Mouse (Mus musculus) forebrain, embryonic 13.5 days (tissue): ENCODE data around the gene Pcsk6. TPM values are rescaled to one million over a fixed set of nuclear protein-coding genes. Genes with fewer than 3 reads are reported as not detected.
"Not testable (repeated sequence)": the region's sequence is repeated elsewhere in the genome, so short reads cannot be mapped to it uniquely, and the experiment has no call there.

Source experiments
- ATAC-seq: fragments of 200-750 bp; cut with Nextera tagmentation; 2 replicates; pipeline ENCODE4 v1.8.0; 2017
- H3K27ac ChIP-seq: fragments of 300-500 bp; sonication (generic); 2 replicates; pipeline ENCODE4 v1.5.1; 2015; ENCODE audit warnings: inconsistent platforms, mild to moderate bottlenecking, moderate library complexity
- H3K27me3 ChIP-seq: fragments of 300-500 bp; sonication (generic); 2 replicates; pipeline ENCODE4 v1.6.1; 2015; ENCODE audit warnings: mild to moderate bottlenecking, inconsistent platforms
- H3K36me3 ChIP-seq: fragments of 300-500 bp; sonication (generic); 2 replicates; pipeline ENCODE4 v1.6.1; 2015; ENCODE audit warnings: mild to moderate bottlenecking, inconsistent platforms; ENCODE audit not compliant: poor library complexity, severe bottlenecking
- H3K4me1 ChIP-seq: fragments of 300-500 bp; sonication (generic); 2 replicates; pipeline ENCODE4 v1.6.1; 2015; ENCODE audit warnings: inconsistent platforms
- H3K4me2 ChIP-seq: fragments of 300-500 bp; sonication (generic); 2 replicates; pipeline ENCODE4 v1.6.1; 2015; ENCODE audit warnings: inconsistent platforms, mild to moderate bottlenecking, moderate library complexity
- H3K4me3 ChIP-seq: fragments of 300-500 bp; sonication (generic); 2 replicates; pipeline ENCODE4 v1.5.1; 2015; ENCODE audit warnings: mild to moderate bottlenecking, inconsistent platforms
- H3K9ac ChIP-seq: fragments of 300-500 bp; sonication (generic); 2 replicates; pipeline ENCODE4 v1.6.1; 2015; ENCODE audit warnings: mild to moderate bottlenecking, inconsistent platforms
- H3K9me3 ChIP-seq: fragments of 300-500 bp; sonication (generic); replicated peaks from 2 replicates; pipeline ENCODE4 v1.6.1; 2016; ENCODE audit warnings: inconsistent platforms
- WGBS: fragments of 180-500 bp; shearing (Covaris S2); methylation state at CpG from one replicate; pipeline ENCODE4 v1.1.7; 2015; 5-methylcytosine and 5-hydroxymethylcytosine counted together
- polyA plus RNA-seq: library from polyadenylated mRNA; unstranded; fragments of >200 nt; fragmentation: Nextera tagmentation; extraction: Ambion mirVana; gene quantifications from 2 replicates; pipeline ENCODE4 v1.2.1, GENCODE M21; 2015

Gene Pcsk6
- polyA plus RNA-seq, 1 experiment from 2014 or later = 1.1 TPM

GRCm38 (mm10) chr7:66048446-66049230 is 187.1 kb downstream of the Pcsk6 start:
- no peak for ATAC-seq

GRCm38 (mm10) chr7:66053946-66054483 is 192.5 kb downstream of the Pcsk6 start:
- no peak for ATAC-seq
- Histone ChIP-seq H3K4me3 (no peak overlapping the region), H3K9me3 (no peaks in the 10 kb centered on the region), H3K9ac (no peak overlapping the region), H3K4me1 (no peaks in the 10 kb centered on the region), H3K36me3 (no peaks in the 10 kb centered on the region), H3K27me3 (no peaks in the 10 kb centered on the region), H3K4me2 (no peak overlapping the region), H3K27ac (no peak overlapping the region)
- 91% methylated on average over 4 of the region's 4 CpGs for WGBS

More at GRCm38 (mm10) chr7:66048446-66049230, 187.1 kb downstream of the Pcsk6 start:
- H3K4me2 ChIP-seq = no peak overlapping the region
- no peak overlapping the region for H3K27ac ChIP-seq
- H3K4me1 ChIP-seq = peaks cover 16% of the 10 kb centered on the region
- WGBS = 79% methylated on average over 12 of the region's 12 CpGs
- no peaks in the 10 kb centered on the region for H3K9me3 ChIP-seq
- H3K36me3 ChIP-seq = no peaks in the 10 kb centered on the region
- no peaks in the 10 kb centered on the region; the same call in 1 of the 2 replicates for H3K27me3 ChIP-seq
- H3K4me3 ChIP-seq = no peak overlapping the region
- no peak overlapping the region for H3K9ac ChIP-seq

- H3K4me2 ChIP-seq, ATAC-seq, H3K9ac ChIP-seq, H3K27ac ChIP-seq, H3K4me3 ChIP-seq, H3K36me3 ChIP-seq, H3K27me3 ChIP-seq, H3K9me3 ChIP-seq, H3K4me1 ChIP-seq: not testable (repeated sequence)
- 8% methylated on average over 2 of the region's 2 CpGs for WGBS
Measured at GRCm38 (mm10) chr7:66055356-66055755, 193.8 kb downstream of the Pcsk6 start.

GRCm38 (mm10) chr7:66058703-66059102 is 197.2 kb downstream of the Pcsk6 start, which contains the start of gene Snrpa1:
Snrpa1 (plus strand) TSS chr7:66059003.
- H3K9me3 ChIP-seq = no peaks in the 10 kb centered on the region
- H3K36me3 ChIP-seq = peaks cover 12% of the 10 kb centered on the region
- no peak within 1 kb of the TSS for H3K27ac ChIP-seq
- peak within 1 kb of the TSS; percentile 94 for H3K4me2 ChIP-seq
- ATAC-seq = no peak
- H3K4me3 ChIP-seq = peak within 1 kb of the TSS; percentile 98
- H3K27me3 ChIP-seq = no peaks in the 10 kb centered on the region
- peak within 1 kb of the TSS; percentile 96 for H3K9ac ChIP-seq
- peaks cover 18% of the 10 kb centered on the region for H3K4me1 ChIP-seq
- 90% methylated on average over 1 of the region's 1 CpGs for WGBS

- Histone ChIP-seq H3K9ac (peak overlapping the region; percentile 96), H3K27me3 (no peaks in the 10 kb centered on the region), H3K27ac (peak overlapping the region; percentile 49), H3K9me3 (no peaks in the 10 kb centered on the region), H3K4me2 (peak overlapping the region; percentile 94), H3K4me3 (peak overlapping the region; percentile 98), H3K4me1 (peaks cover 18% of the 10 kb centered on the region), H3K36me3 (peaks cover 24% of the 10 kb centered on the region)
- peak; percentile 98 for ATAC-seq
- WGBS = 1% methylated on average over 64 of the region's 64 CpGs
Measured at GRCm38 (mm10) chr7:66060066-66060956, 198.8 kb downstream of the Pcsk6 start.

GRCm38 (mm10) chr7:66061057-66061456 is 199.5 kb downstream of the Pcsk6 start:
- Histone ChIP-seq H3K36me3 (peaks cover 31% of the 10 kb centered on the region), H3K4me1 (peaks cover 18% of the 10 kb centered on the region), H3K9me3 (no peaks in the 10 kb centered on the region), H3K4me3 (peak overlapping the region; percentile 98), H3K9ac (peak overlapping the region; percentile 96), H3K27ac (no peak overlapping the region), H3K27me3 (no peaks in the 10 kb centered on the region), H3K4me2 (peak overlapping the region; percentile 94)
- under 1% methylated on average over 14 of the region's 14 CpGs for WGBS
- no peak for ATAC-seq

GRCm38 (mm10) chr7:66076411-66076810 is 214.9 kb downstream of the Pcsk6 start:
- H3K36me3 ChIP-seq = peaks cover 60% of the 10 kb centered on the region
- H3K4me1 ChIP-seq = peaks cover 22% of the 10 kb centered on the region
- no peak overlapping the region for H3K4me2 ChIP-seq
- H3K4me3 ChIP-seq = no peak overlapping the region
- peak overlapping the region; percentile 70 for H3K27ac ChIP-seq
- no peaks in the 10 kb centered on the region for H3K27me3 ChIP-seq
- WGBS = 75% methylated on average over 2 of the region's 2 CpGs
- ATAC-seq = no peak
- H3K9me3 ChIP-seq = no peaks in the 10 kb centered on the region
- H3K9ac ChIP-seq = no peak overlapping the region

- peak within 1 kb of the TSS; percentile 87 for H3K4me3 ChIP-seq
- H3K36me3 ChIP-seq = peaks cover 58% of the 10 kb centered on the region
- H3K27ac ChIP-seq = peak within 1 kb of the TSS; percentile 79
- H3K9me3 ChIP-seq = no peaks in the 10 kb centered on the region
- H3K4me2 ChIP-seq = peak within 1 kb of the TSS; percentile 77
- peak; percentile 100 for ATAC-seq
- no peaks in the 10 kb centered on the region for H3K27me3 ChIP-seq
- H3K4me1 ChIP-seq = peaks cover 22% of the 10 kb centered on the region
- peak within 1 kb of the TSS; percentile 82 for H3K9ac ChIP-seq
- under 1% methylated on average over 61 of the region's 65 CpGs for WGBS
Measured at GRCm38 (mm10) chr7:66079364-66080230, 218.1 kb downstream of the Pcsk6 start, which contains the start of gene Selenos. Selenos (plus strand) TSS chr7:66079649.

GRCm38 (mm10) chr7:66080231-66080613 is 218.7 kb downstream of the Pcsk6 start:
- ATAC-seq = no peak
- Histone ChIP-seq H3K4me1 (peaks cover 22% of the 10 kb centered on the region), H3K4me2 (peak overlapping the region; percentile 77), H3K36me3 (peaks cover 57% of the 10 kb centered on the region), H3K27me3 (no peaks in the 10 kb centered on the region), H3K4me3 (peak overlapping the region; percentile 87), H3K9me3 (no peaks in the 10 kb centered on the region), H3K27ac (no peak overlapping the region), H3K9ac (peak overlapping the region; percentile 82)
- 44% methylated on average over 5 of the region's 5 CpGs for WGBS

- Histone ChIP-seq H3K4me3 (no peak overlapping the region), H3K4me1 (peaks cover 14% of the 10 kb centered on the region), H3K4me2 (no peak overlapping the region), H3K36me3 (peaks cover 72% of the 10 kb centered on the region), H3K27ac (no peak overlapping the region), H3K9ac (no peak overlapping the region), H3K27me3 (no peaks in the 10 kb centered on the region), H3K9me3 (no peaks in the 10 kb centered on the region)
- no peak for ATAC-seq
- WGBS = 90% methylated on average over 6 of the region's 6 CpGs
Measured at GRCm38 (mm10) chr7:66083757-66084156, 222.2 kb downstream of the Pcsk6 start.

GRCm38 (mm10) chr7:66084546-66084945 is 223.0 kb downstream of the Pcsk6 start:
- H3K27me3 ChIP-seq = no peaks in the 10 kb centered on the region
- no peak overlapping the region for H3K4me3 ChIP-seq
- peaks cover 11% of the 10 kb centered on the region for H3K4me1 ChIP-seq
- H3K27ac ChIP-seq = no peak overlapping the region
- H3K36me3 ChIP-seq = peaks cover 78% of the 10 kb centered on the region
- 92% methylated on average over 7 of the region's 7 CpGs for WGBS
- H3K9ac ChIP-seq = no peak overlapping the region
- H3K9me3 ChIP-seq = no peaks in the 10 kb centered on the region
- no peak for ATAC-seq
- H3K4me2 ChIP-seq = no peak overlapping the region
